Mouse (Mus musculus) olfactory bulb, adult 2 months (tissue): ENCODE measurements at regions not wholly inside any gene's neighbourhood (a gene's known extent, or its start where the extent isn't known, plus 50 kb on each side); places are given as distances from the start of the nearest gene placed in this dataset.

ENCODE experiments used
- CTCF ChIP-seq: fragments of 200-500 bp; IDR thresholded peaks from 2 replicates; pipeline ENCODE4 v1.5.1; 2012; ENCODE audit warnings: low read depth, mild to moderate bottlenecking, low read length, moderate library complexity; ENCODE audit not compliant: insufficient read depth
- POLR2A ChIP-seq: fragments of 200-500 bp; IDR thresholded peaks from 2 replicates; pipeline ENCODE4 v1.6.1; 2012; ENCODE audit warnings: mild to moderate bottlenecking, low read depth, low read length, moderate library complexity; ENCODE audit not compliant: insufficient read depth

DNA sequence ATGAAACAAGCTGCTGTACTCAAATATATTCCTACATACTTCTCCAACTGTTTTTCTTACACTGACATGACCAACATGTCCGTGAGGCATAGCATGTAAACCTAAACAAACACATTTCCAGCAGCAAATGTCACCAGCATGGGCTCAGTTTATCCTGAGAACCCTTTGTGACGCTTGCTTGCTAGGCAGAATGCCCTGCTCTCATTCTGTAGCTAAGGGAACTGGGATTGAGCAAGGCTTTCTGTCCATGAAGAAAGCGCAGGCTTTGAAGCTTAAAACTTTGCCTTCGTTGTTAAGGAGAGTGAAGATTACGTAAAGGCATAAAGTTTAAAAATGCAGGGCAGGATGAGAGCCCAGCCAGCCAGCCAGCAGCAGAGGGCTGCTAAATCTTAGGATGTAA is 85.6 kb upstream of the Epha4 start:
- no peak for TF ChIP-seq CTCF
- no peak for TF ChIP-seq POLR2A
